Mouse (Mus musculus) liver, adult 2 months (tissue): Measurements from ENCODE around the gene Abr.

Experiments
- CTCF ChIP-seq: fragments of 200-500 bp; IDR thresholded peaks from 2 replicates; pipeline ENCODE4 v1.5.1; 2011; ENCODE audit warnings: low read depth, low read length, control low read depth
- POLR2A ChIP-seq: fragments of 200-500 bp; IDR thresholded peaks from 2 replicates; pipeline ENCODE4 v1.6.1; 2011; ENCODE audit warnings: low read length, control low read depth; ENCODE audit not compliant: insufficient read depth; ENCODE audit errors: extremely low read depth

- no peak for TF ChIP-seq POLR2A
- no peak for TF ChIP-seq CTCF
Observed at GRCm38 (mm10) chr11:76479729-76480128, 142.4 kb downstream of the Abr start.
